Mouse (Mus musculus) adrenal gland, postnatal 36 days (tissue): ENCODE results near the gene Rtn3. TPM values are rescaled to one million over a fixed set of nuclear protein-coding genes. Genes with fewer than 3 reads are reported as not detected.

Experiments
- DNase-seq, 2 experiments: peaks; one replicate each; pipeline ENCODE4 v3.0.0; 2021; ENCODE audit warnings: mixed read lengths in 1 of 2
- microRNA-seq: library from miRNA; unstranded; fragments of <30 nt; microRNA quantifications from one replicate; pipeline ENCODE4 v1.2.0, GENCODE M21; 2021
- total RNA-seq, 2 experiments: library from RNA; stranded (reverse); gene quantifications; 2 replicates each; pipeline ENCODE4 v1.2.3; 2021

The Rtn3 gene
- total RNA-seq, 2 experiments from 2014 or later, result 138 to 141 TPM

GRCm38 (mm10) chr19:7382248-7382902, 100.7 kb downstream of the Rtn3 start:
- DNase-seq, result peak; percentile 68 to 78

- no peak for DNase-seq
These were observed 101.2 kb downstream of the Rtn3 start for GRCm38 (mm10) chr19:7381906-7382247.

- DNase-seq, result no peak
These were observed 105.4 kb downstream of the Rtn3 start for GRCm38 (mm10) chr19:7377639-7378038.

Small RNA genes within 50 kb of the gene (microRNA-seq; reads per million reads assigned to microRNA genes)
- not detected for gene Mir6991

Other genes starting within 250 kb of the Rtn3 start
- 10 to 100 TPM; 18.6 to 25.6 TPM for gene Naa40, start 242.1 kb downstream of the Rtn3 start, total RNA-seq
- 1 to 10 TPM; 2.0 to 4.4 TPM for gene Rcor2, start 216.0 kb downstream of the Rtn3 start, total RNA-seq
- 10 to 100 TPM; 71.9 to 76.4 TPM for gene Mark2, start 141.4 kb downstream of the Rtn3 start, total RNA-seq
- 10 to 100 TPM; 20.4 to 23.8 TPM for gene Spindoc, start 100.3 kb downstream of the Rtn3 start, total RNA-seq
- gene 2700081O15Rik, start 65.7 kb downstream of the Rtn3 start, total RNA-seq, result 10 to 100 TPM; 22.0 to 23.7 TPM
- gene Atl3, start 10.8 kb upstream of the Rtn3 start, total RNA-seq, result 100 to 1,000 TPM in 1 of 2 experiments, 10 to 100 TPM in 1; 98.3 to 159 TPM
- 10 to 100 TPM; 54.2 to 78.7 TPM for gene Pla2g16, start 74.2 kb upstream of the Rtn3 start, total RNA-seq
- 10 to 100 TPM; 21.0 to 38.8 TPM for gene Lgals12, start 123.9 kb upstream of the Rtn3 start, total RNA-seq
- gene Hrasls5, start 129.3 kb upstream of the Rtn3 start, total RNA-seq, result under 1 TPM; 0.26 to 0.70 TPM
- not detected for gene Slc22a19, start 228.0 kb upstream of the Rtn3 start, total RNA-seq